Mouse (Mus musculus): ENCODE measurements around the gene Prg4. TPM values are rescaled to one million over a fixed set of nuclear protein-coding genes. Genes with fewer than 3 reads are reported as not detected.

Prg4 gene
- total RNA-seq (2018; cell fraction: chromatin; rRNA removed): under 1 TPM in 2 of 26 experiments, not detected in 24; 0.31 to 0.47 TPM
- under 1 TPM in 7 of 26 experiments, not detected in 19; 0.03 to 0.16 (median 0.06) TPM for total RNA-seq (2018; cell fraction: cytosol; rRNA removed)
- not detected for total RNA-seq (2018; cell fraction: nucleus; rRNA removed)
- polyA plus RNA-seq (2018): not detected in 3 replicates

- H3K79me2 ChIP-seq (ENCODE audit: inconsistent target): no peaks in the 10 kb centered on the region
- no peaks in the 10 kb centered on the region for H3K36me3 ChIP-seq (ENCODE audit: inconsistent target)
- no peak within 1 kb of the TSS for H3K27ac ChIP-seq
- 89% methylated on average over 3 of the region's 3 CpGs for WGBS (ENCODE audit: missing documents)
- no peak within 1 kb of the TSS for H3K4me3 ChIP-seq (ENCODE audit: inconsistent target)
These were observed at the start of gene Prg4 for GRCm38 (mm10) chr1:150466132-150466531. TSS of gene Prg4 (minus strand) at chr1:150466165.

- Histone ChIP-seq H3K36me3 (ENCODE audit: inconsistent target) (no peaks in the 10 kb centered on the region), H3K4me3 (ENCODE audit: inconsistent target) (no peak overlapping the region), H3K27ac (no peak overlapping the region), H3K79me2 (ENCODE audit: inconsistent target) (no peaks in the 10 kb centered on the region)
- 94% methylated on average over 2 of the region's 2 CpGs for WGBS (ENCODE audit: missing documents)
These were observed 47.1 kb upstream of the Prg4 start for GRCm38 (mm10) chr1:150513041-150513440.

- 12% methylated on average over 2 of the region's 2 CpGs for WGBS (ENCODE audit: missing documents)
- Histone ChIP-seq H3K79me2 (ENCODE audit: inconsistent target) (no peaks in the 10 kb centered on the region), H3K4me3 (ENCODE audit: inconsistent target) (no peak overlapping the region), H3K36me3 (ENCODE audit: inconsistent target) (no peaks in the 10 kb centered on the region), H3K27ac (no peak overlapping the region)
These were observed 39.8 kb upstream of the Prg4 start for GRCm38 (mm10) chr1:150505794-150506193.

- Histone ChIP-seq H3K27ac (no peak overlapping the region), H3K36me3 (ENCODE audit: inconsistent target) (no peaks in the 10 kb centered on the region), H3K79me2 (ENCODE audit: inconsistent target) (no peaks in the 10 kb centered on the region), H3K4me3 (ENCODE audit: inconsistent target) (no peak overlapping the region)
- 94% methylated on average over 4 of the region's 4 CpGs for WGBS (ENCODE audit: missing documents)
These were observed 37.4 kb upstream of the Prg4 start for GRCm38 (mm10) chr1:150503321-150503720.

- no peak overlapping the region for H3K4me3 ChIP-seq (ENCODE audit: inconsistent target)
- WGBS (ENCODE audit: missing documents): 96% methylated on average over 2 of the region's 2 CpGs
- H3K36me3 ChIP-seq (ENCODE audit: inconsistent target): no peaks in the 10 kb centered on the region
- no peak overlapping the region for H3K27ac ChIP-seq
- H3K79me2 ChIP-seq (ENCODE audit: inconsistent target): no peaks in the 10 kb centered on the region
These were observed 32.2 kb upstream of the Prg4 start for GRCm38 (mm10) chr1:150498177-150498576.

- WGBS (ENCODE audit: missing documents): 17% methylated on average over 2 of the region's 2 CpGs
- H3K36me3 ChIP-seq (ENCODE audit: inconsistent target): no peaks in the 10 kb centered on the region
- H3K4me3 ChIP-seq (ENCODE audit: inconsistent target): no peak overlapping the region
- no peak overlapping the region for H3K27ac ChIP-seq
- no peaks in the 10 kb centered on the region for H3K79me2 ChIP-seq (ENCODE audit: inconsistent target)
These were observed 31.7 kb upstream of the Prg4 start for GRCm38 (mm10) chr1:150497690-150498089.

GRCm38 (mm10) chr1:150496626-150497302, 30.8 kb upstream of the Prg4 start:
- H3K4me3 ChIP-seq (ENCODE audit: inconsistent target): peak overlapping the region; percentile 15; the same call in 1 of the 2 replicates
- H3K79me2 ChIP-seq (ENCODE audit: inconsistent target): no peaks in the 10 kb centered on the region
- WGBS (ENCODE audit: missing documents): 66% methylated on average over 6 of the region's 6 CpGs
- no peak overlapping the region for H3K27ac ChIP-seq
- H3K36me3 ChIP-seq (ENCODE audit: inconsistent target): no peaks in the 10 kb centered on the region

GRCm38 (mm10) chr1:150489148-150489547, 23.2 kb upstream of the Prg4 start:
- H3K79me2 ChIP-seq (ENCODE audit: inconsistent target): no peaks in the 10 kb centered on the region
- H3K27ac ChIP-seq: no peak overlapping the region
- 100% methylated on average over 2 of the region's 2 CpGs for WGBS (ENCODE audit: missing documents)
- no peaks in the 10 kb centered on the region for H3K36me3 ChIP-seq (ENCODE audit: inconsistent target)
- H3K4me3 ChIP-seq (ENCODE audit: inconsistent target): no peak overlapping the region

- H3K4me3 ChIP-seq (ENCODE audit: inconsistent target): no peak overlapping the region
- WGBS (ENCODE audit: missing documents): 95% methylated on average over 5 of the region's 5 CpGs
- H3K79me2 ChIP-seq (ENCODE audit: inconsistent target): no peaks in the 10 kb centered on the region
- H3K36me3 ChIP-seq (ENCODE audit: inconsistent target): no peaks in the 10 kb centered on the region
- H3K27ac ChIP-seq: no peak overlapping the region
These were observed 14.7 kb upstream of the Prg4 start for GRCm38 (mm10) chr1:150480674-150481073.

- Histone ChIP-seq H3K36me3 (ENCODE audit: inconsistent target) (no peaks in the 10 kb centered on the region), H3K79me2 (ENCODE audit: inconsistent target) (no peaks in the 10 kb centered on the region), H3K27ac (no peak overlapping the region), H3K4me3 (ENCODE audit: inconsistent target) (no peak overlapping the region)
- WGBS (ENCODE audit: missing documents): 81% methylated on average over 7 of the region's 7 CpGs
These were observed 6.6 kb upstream of the Prg4 start for GRCm38 (mm10) chr1:150472525-150472924.

GRCm38 (mm10) chr1:150469992-150470391, 4.0 kb upstream of the Prg4 start:
- Histone ChIP-seq H3K79me2 (ENCODE audit: inconsistent target) (no peaks in the 10 kb centered on the region), H3K4me3 (ENCODE audit: inconsistent target) (no peak overlapping the region), H3K36me3 (ENCODE audit: inconsistent target) (no peaks in the 10 kb centered on the region), H3K27ac (no peak overlapping the region)
- WGBS (ENCODE audit: missing documents): 7% methylated on average over 3 of the region's 3 CpGs

GRCm38 (mm10) chr1:150465364-150465763, 601 bp downstream of the Prg4 start:
- Histone ChIP-seq H3K79me2 (ENCODE audit: inconsistent target) (no peaks in the 10 kb centered on the region), H3K36me3 (ENCODE audit: inconsistent target) (no peaks in the 10 kb centered on the region), H3K4me3 (ENCODE audit: inconsistent target) (no peak overlapping the region), H3K27ac (no peak overlapping the region)
- 94% methylated on average over 10 of the region's 10 CpGs for WGBS (ENCODE audit: missing documents)

GRCm38 (mm10) chr1:150463691-150464090, 2.3 kb downstream of the Prg4 start:
- Histone ChIP-seq H3K79me2 (ENCODE audit: inconsistent target) (no peaks in the 10 kb centered on the region), H3K4me3 (ENCODE audit: inconsistent target) (no peak overlapping the region), H3K36me3 (ENCODE audit: inconsistent target) (no peaks in the 10 kb centered on the region), H3K27ac (no peak overlapping the region)
- 100% methylated on average over 2 of the region's 4 CpGs for WGBS (ENCODE audit: missing documents)

- no peak overlapping the region for H3K27ac ChIP-seq
- no peaks in the 10 kb centered on the region for H3K36me3 ChIP-seq (ENCODE audit: inconsistent target)
- 92% methylated on average over 5 of the region's 5 CpGs for WGBS (ENCODE audit: missing documents)
- no peaks in the 10 kb centered on the region for H3K79me2 ChIP-seq (ENCODE audit: inconsistent target)
- H3K4me3 ChIP-seq (ENCODE audit: inconsistent target): no peak overlapping the region
These were observed 2.9 kb downstream of the Prg4 start for GRCm38 (mm10) chr1:150463068-150463467.

- H3K79me2 ChIP-seq (ENCODE audit: inconsistent target): no peaks in the 10 kb centered on the region
- 91% methylated on average over 7 of the region's 7 CpGs for WGBS (ENCODE audit: missing documents)
- no peak overlapping the region for H3K4me3 ChIP-seq (ENCODE audit: inconsistent target)
- no peak overlapping the region for H3K27ac ChIP-seq
- H3K36me3 ChIP-seq (ENCODE audit: inconsistent target): no peaks in the 10 kb centered on the region
These were observed 5.4 kb downstream of the Prg4 start for GRCm38 (mm10) chr1:150460595-150460994.

All from macrophage (primary cell).